Mouse (Mus musculus) gastrocnemius, postnatal 36 days (tissue): Measurements from ENCODE around the gene Capg. TPM values are rescaled to one million over a fixed set of nuclear protein-coding genes. Genes with fewer than 3 reads are reported as not detected.

Experiments
- DNase-seq, 2 experiments: peaks; one replicate each; pipeline ENCODE4 v3.0.0; 2022
- intact Hi-C: fragments of 180-260 bp; cut with DNase I; formaldehyde crosslinking; loops from one replicate; pipeline ENCODE4 v1.15.1; 2025
- long read RNA-seq, 2 experiments: library from polyadenylated mRNA; stranded (forward); transcript quantifications; one replicate each; pipeline ENCODE4 v2.0.0; 2021
- total RNA-seq, 2 experiments: library from RNA; stranded (reverse); gene quantifications; 2 replicates each; pipeline ENCODE4 v1.2.3; 2021

Gene Capg
- 10 to 100 TPM in 1 of 2 experiments, 1 to 10 TPM in 1; 7.2 to 11.8 TPM for total RNA-seq
- long read RNA-seq, experiment 1, transcript Capg-202 (10 exons, 1,400 nt) = major isoform, 7 of 11 reads
- long read RNA-seq, experiment 1, partial matches to known transcripts = 2 of 11 reads
- long read RNA-seq, experiment 1, other reads (novel, unspliced or antisense) = 2 of 11 reads
- long read RNA-seq, experiment 2, transcript Capg-202 (10 exons, 1,400 nt) = major isoform, 5 of 13 reads
- long read RNA-seq, experiment 2, partial matches to known transcripts = 2 of 13 reads
- long read RNA-seq, experiment 2, other reads (novel, unspliced or antisense) = 4 of 13 reads

GRCm38 (mm10) chr6:72544283-72544987 is at the start of gene Capg:
Gene Capg (plus strand): TSS chr6:72544391.
- DNase-seq = peak; percentile 53 to 56
- intact Hi-C loops = no loop called here

DNA sequence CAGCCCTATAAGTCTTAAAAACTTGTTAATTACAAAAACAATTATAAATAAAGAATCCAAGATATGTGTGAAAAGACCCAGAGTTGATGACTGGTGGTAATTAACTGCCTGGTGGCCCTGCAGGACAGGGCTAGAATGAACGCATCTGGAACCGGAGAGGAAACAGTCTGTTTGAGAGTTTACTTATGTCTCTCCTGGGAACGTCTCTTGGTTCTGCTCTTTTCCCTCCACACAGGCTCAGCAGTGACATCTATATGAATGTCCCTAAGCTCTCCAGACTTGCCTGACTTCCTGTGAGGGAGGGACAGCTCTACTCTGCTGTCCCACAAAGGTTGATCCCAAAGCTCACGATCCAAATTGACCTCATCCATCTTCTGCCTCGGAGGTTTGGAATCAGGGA is 45.2 kb upstream of the Capg start:
- no peak for DNase-seq
- intact Hi-C loops = no loop called here

- intact Hi-C loops = no loop called here
These were observed 40.9 kb upstream of the Capg start for GRCm38 (mm10) chr6:72503309-72503708.

DNA sequence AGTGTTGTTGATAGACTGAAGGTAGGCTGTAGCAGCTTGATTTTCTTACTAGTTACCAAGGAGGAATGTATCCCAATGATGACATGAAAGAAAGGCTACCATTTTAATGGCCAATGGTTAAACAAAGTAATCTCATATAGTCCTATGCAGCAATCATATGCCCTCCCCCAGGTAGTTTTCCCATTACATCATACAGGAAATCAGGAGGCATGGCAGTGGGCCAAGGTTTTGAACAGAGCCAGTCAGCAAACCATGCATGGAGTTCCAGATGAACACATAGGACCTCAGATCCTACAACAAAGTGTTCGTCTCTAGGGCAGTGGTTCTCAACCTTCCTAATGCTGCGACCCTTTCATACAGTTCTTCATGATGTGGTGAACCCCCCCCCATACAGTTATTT is 40.3 kb upstream of the Capg start:
- DNase-seq = no peak
- intact Hi-C loops = no loop called here

More at GRCm38 (mm10) chr6:72503309-72503708, 40.9 kb upstream of the Capg start:
- DNase-seq = no peak

GRCm38 (mm10) chr6:72506104-72506503 is 38.1 kb upstream of the Capg start:
- intact Hi-C loops = no loop called here
- no peak for DNase-seq

- no peak for DNase-seq
- intact Hi-C loops = no loop called here
These were observed 35.6 kb upstream of the Capg start for GRCm38 (mm10) chr6:72508596-72508995.

DNA sequence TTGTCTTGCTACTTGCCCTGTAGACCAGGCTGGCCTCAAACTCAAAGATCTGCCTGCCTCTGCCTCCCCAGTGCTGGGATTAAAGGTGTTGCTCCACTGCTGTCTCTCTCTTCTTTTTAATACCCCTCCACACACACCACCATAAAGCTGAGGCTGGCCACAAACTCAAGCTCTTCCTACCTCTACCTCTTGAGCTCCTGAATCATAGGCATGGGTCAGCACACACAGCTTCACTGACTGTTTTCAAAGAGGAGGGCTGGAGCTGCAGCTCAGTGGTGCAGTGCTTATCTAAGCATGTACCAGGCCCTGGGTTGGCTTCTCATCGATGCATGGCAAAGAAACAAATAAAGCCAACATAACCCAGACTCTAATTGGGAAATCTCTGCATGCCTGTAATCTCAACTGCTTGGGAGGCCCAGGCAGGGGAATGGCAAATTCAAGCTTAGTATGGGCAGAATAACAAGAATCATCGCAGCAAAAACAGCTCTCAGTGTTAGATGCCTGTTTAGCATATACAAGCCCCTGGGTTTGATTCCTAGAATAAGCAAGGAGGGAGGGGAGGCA is 34.2 kb upstream of the Capg start:
- DNase-seq = no peak
- intact Hi-C loops = no loop called here

DNA sequence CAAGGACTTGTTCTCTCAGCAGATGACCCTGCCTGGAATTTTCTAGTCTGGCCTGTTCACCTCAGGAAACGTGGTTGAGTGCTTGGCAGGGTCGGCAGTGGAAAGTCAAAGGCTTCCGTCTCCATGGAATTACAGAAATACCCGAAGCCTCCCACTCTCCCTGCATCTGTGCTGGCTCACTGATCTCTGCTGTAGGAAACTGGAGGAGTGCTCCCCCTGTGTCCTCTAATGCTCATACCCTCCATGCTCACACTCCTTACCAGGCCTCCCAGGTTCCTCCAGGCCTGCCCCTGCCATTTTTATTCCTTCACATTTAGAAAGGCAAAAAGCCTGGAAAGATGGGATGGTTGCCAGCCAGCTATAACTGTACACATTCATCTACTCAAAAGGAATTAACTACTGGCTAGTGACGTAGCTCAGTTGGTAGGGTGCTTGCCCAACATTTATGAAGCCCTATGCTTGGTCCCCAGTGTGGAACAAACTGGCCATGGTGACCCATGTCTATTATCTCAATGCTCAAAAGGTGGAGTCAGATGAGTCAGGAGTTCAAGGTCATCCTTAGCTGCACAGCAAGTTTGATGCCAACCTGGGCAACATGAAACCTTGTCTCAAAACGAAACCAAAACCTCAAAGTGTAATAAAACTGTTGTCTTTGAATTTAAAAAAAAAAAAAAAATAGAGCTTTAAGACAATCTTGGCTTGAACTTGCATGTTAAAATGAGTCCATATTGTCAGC is 33.3 kb upstream of the Capg start:
- DNase-seq = no peak

GRCm38 (mm10) chr6:72512386-72513070 is 31.7 kb upstream of the Capg start:
- peak; percentile 84 for DNase-seq
- intact Hi-C loops = no loop called here

More for the DNA sequence above, 33.3 kb upstream of the Capg start:
- intact Hi-C loops = no loop called here

DNA sequence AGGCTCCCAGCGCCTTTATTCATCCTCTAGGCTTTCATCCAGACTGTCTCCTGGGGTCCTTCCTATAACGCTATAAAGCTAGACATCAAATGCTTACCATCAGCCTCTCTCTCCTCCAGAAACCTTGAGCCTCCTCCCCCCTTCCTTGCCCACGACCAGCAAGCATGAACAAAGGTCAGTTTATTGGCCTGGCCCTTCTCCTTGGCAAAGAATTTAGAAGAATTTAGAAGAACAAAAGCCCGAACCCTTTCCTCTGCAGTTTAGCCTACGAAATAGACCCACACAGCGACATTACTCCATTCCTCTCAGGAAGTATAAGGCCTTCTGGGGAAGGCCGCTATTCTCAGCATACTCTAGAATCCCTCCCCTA is 31.1 kb upstream of the Capg start:
- DNase-seq = no peak
- intact Hi-C loops = no loop called here

DNA sequence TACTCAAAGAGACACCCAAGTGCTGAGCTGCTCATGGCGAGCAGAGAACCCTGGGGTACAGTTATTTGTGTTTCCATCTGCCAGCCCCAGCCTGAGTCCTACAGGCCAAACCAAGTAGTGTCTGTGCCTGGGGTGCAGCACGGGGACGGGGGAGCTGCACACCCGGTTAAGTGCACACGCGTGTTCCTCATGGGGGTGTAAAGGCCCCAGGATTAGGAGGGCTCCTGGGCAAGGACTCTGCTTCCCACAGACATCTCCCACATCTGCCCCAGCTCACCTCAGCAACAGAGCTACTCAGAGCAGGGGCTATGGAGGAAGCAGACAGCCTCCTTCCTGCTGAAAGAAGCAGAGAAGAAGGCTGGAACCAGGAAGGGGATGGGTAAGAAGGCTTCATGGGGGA is 28.5 kb upstream of the Capg start:
- DNase-seq = no peak
- intact Hi-C loops = loop anchor here (5.0 kb wide), 1 partner anchor 73 kb away; no protein-coding TSS in a partner anchor

DNA sequence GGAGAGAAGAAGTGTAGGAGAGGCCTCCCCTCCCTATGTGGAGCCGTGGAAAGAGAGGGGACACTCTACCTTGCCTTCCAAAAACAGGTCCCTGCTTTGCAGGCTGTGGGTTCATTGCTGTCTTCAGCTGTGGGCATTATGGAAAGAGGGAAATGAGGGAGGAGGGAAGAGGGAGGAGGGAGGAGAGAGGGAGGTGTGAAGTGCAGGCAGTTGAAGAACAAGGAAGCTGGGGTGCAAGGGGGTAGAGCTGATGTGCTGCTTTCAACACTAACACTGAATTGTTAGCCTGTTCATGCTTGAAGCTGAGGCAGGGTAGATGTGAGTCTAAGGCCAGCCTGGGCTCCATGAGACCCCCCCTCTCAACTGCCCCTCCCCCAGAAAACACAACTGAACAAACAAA is 25.3 kb upstream of the Capg start:
- intact Hi-C loops = loop anchor here (5.0 kb wide), 1 partner anchor 77 kb away; no protein-coding TSS in a partner anchor
- DNase-seq = no peak

- intact Hi-C loops = loop anchor here (5.0 kb wide), 1 partner anchor 77 kb away; no protein-coding TSS in a partner anchor
These were observed 24.9 kb upstream of the Capg start for GRCm38 (mm10) chr6:72519303-72519702.

GRCm38 (mm10) chr6:72519892-72520663 is 24.1 kb upstream of the Capg start:
- DNase-seq = peak in 1 of 2 experiments; percentile 47
- intact Hi-C loops = loop anchor here (5.0 kb wide), 1 partner anchor 78 kb away; no protein-coding TSS in a partner anchor

More at GRCm38 (mm10) chr6:72519303-72519702, 24.9 kb upstream of the Capg start:
- DNase-seq = no peak

- intact Hi-C loops = no loop called here
These were observed 23.3 kb upstream of the Capg start for GRCm38 (mm10) chr6:72520904-72521303.

GRCm38 (mm10) chr6:72521607-72522006 is 22.6 kb upstream of the Capg start, which contains the start of gene Sh2d6:
Gene Sh2d6 (minus strand): TSS chr6:72521707.
- intact Hi-C loops = no loop called here
- DNase-seq = no peak

More at GRCm38 (mm10) chr6:72520904-72521303, 23.3 kb upstream of the Capg start:
- no peak for DNase-seq

GRCm38 (mm10) chr6:72522288-72522687 is 21.9 kb upstream of the Capg start:
- DNase-seq = no peak
- intact Hi-C loops = no loop called here

- DNase-seq = no peak
- intact Hi-C loops = no loop called here
These were observed 21.0 kb upstream of the Capg start for GRCm38 (mm10) chr6:72523222-72523621.

DNA sequence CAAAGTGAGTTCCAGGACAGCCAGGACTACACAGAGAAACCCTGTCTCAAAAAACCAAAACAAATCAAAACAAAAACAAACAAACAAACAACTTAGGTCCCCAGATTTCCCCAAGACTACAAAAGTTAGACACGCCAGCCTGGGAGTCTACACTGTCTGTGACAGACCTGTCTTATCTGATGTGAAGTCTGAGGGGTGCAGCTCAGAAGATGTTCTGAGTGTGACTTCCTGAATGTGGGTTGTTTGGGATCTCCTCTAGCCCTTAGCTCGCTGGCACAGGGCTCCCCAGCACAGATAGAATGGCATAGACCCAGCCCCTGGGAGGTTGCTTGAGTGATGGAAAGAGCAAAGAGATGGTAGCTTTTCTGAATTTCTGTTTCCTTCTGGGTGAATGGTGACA is 20.0 kb upstream of the Capg start:
- intact Hi-C loops = no loop called here

More for the DNA sequence above, 20.0 kb upstream of the Capg start:
- no peak for DNase-seq
